Mouse (Mus musculus) heart, postnatal 0 days (tissue): Measurements from ENCODE around the gene Glt1d1. TPM values are rescaled to one million over a fixed set of nuclear protein-coding genes. Genes with fewer than 3 reads are reported as not detected.
A peak's percentile ranks its signal among the peaks of the same experiment; 100 is the strongest.

Experiments used
- ATAC-seq: fragments of 200-750 bp; cut with Nextera tagmentation; 2 replicates; pipeline ENCODE4 v1.8.0; 2017; ENCODE audit warnings: low read depth, moderate number of reproducible peaks, moderate library complexity; ENCODE audit not compliant: insufficient read depth
- DNase-seq: peaks from one replicate; pipeline ENCODE4 v3.0.0-alpha.2; 2016; ENCODE audit warnings: low spot score
- H3K27ac ChIP-seq: fragments of 300-500 bp; sonication (generic); 2 replicates; pipeline ENCODE4 v1.5.1; 2014; ENCODE audit warnings: low read depth, mild to moderate bottlenecking
- H3K27me3 ChIP-seq: fragments of 300-500 bp; sonication (generic); 2 replicates; pipeline ENCODE4 v1.6.1; 2014; ENCODE audit warnings: low read length, mixed read lengths; ENCODE audit not compliant: control insufficient read depth, insufficient read depth
- H3K36me3 ChIP-seq: fragments of 300-500 bp; sonication (generic); replicated peaks from 2 replicates; pipeline ENCODE4 v1.6.1; 2014; ENCODE audit warnings: low read length, mixed read lengths; ENCODE audit not compliant: control insufficient read depth, insufficient read depth
- H3K4me1 ChIP-seq: fragments of 300-500 bp; sonication (generic); 2 replicates; pipeline ENCODE4 v1.6.1; 2014; ENCODE audit warnings: antibody characterized with exemption; ENCODE audit not compliant: control insufficient read depth, insufficient read depth
- H3K4me2 ChIP-seq: fragments of 300-500 bp; sonication (generic); 2 replicates; pipeline ENCODE4 v1.6.1; 2014; ENCODE audit warnings: low read depth, mild to moderate bottlenecking, low read length, moderate library complexity
- H3K4me3 ChIP-seq: fragments of 300-500 bp; sonication (generic); 2 replicates; pipeline ENCODE4 v1.5.1; 2014; ENCODE audit warnings: low read depth, low read length
- H3K9ac ChIP-seq: fragments of 300-500 bp; sonication (generic); replicated peaks from 2 replicates; pipeline ENCODE4 v1.6.1; 2014; ENCODE audit warnings: low read depth, low read length, mixed read lengths
- H3K9me3 ChIP-seq: fragments of 300-500 bp; sonication (generic); replicated peaks from 2 replicates; pipeline ENCODE4 v1.6.1; 2016; ENCODE audit warnings: low read length; ENCODE audit not compliant: control insufficient read depth
- CTCF ChIP-seq: IDR thresholded peaks from 2 replicates; pipeline ENCODE4 v1.5.1; 2016; ENCODE audit warnings: antibody characterized with exemption, control low read depth, low read depth
- EP300 ChIP-seq: IDR thresholded peaks from 2 replicates; pipeline ENCODE4 v1.6.1; 2016; ENCODE audit warnings: antibody characterized with exemption, low read depth
- WGBS: fragments of 180-500 bp; shearing (Covaris S2); extraction: QIAGEN DNeasy Blood & Tissue Kit; methylation state at CpG from one replicate; pipeline ENCODE4 v1.1.7; 2014; 5-methylcytosine and 5-hydroxymethylcytosine counted together
- polyA plus RNA-seq: library from polyadenylated mRNA; unstranded; fragments of >200 nt; fragmentation: Nextera tagmentation; extraction: Ambion mirVana; gene quantifications from 2 replicates; pipeline ENCODE4 v1.2.1, GENCODE M21; 2015
- total RNA-seq: library from RNA; depleted of rRNA; stranded (reverse); fragments of >200 nt; gene quantifications from 2 replicates; pipeline ENCODE4 v1.2.3, GENCODE M21; 2014; ENCODE audit warnings: low replicate concordance; rRNA removed

Glt1d1 gene
- total RNA-seq (not detected in 2 replicates), polyA plus RNA-seq (not detected in 2 replicates)

- ATAC-seq (peak; percentile 17; the same call in 1 of the 2 replicates), DNase-seq (no peak)
- Histone ChIP-seq H3K9me3 (no peaks in the 10 kb centered on the region), H3K4me3 (peak within 1 kb of the TSS; percentile 34), H3K27ac (no peak within 1 kb of the TSS), H3K4me1 (no peaks in the 10 kb centered on the region), H3K36me3 (no peaks in the 10 kb centered on the region), H3K9ac (no peak within 1 kb of the TSS), H3K4me2 (peak within 1 kb of the TSS; percentile 53), H3K27me3 (peaks cover 31% of the 10 kb centered on the region)
- WGBS, result 1% methylated on average over 60 of the region's 62 CpGs
- TF ChIP-seq EP300, result no peak
- TF ChIP-seq CTCF, result no peak
Measured at GRCm38 (mm10) chr5:127632167-127633145, at the start of gene Glt1d1, which contains the start of gene Slc15a4. TSS of gene Glt1d1 (plus strand) at chr5:127632262. TSS of gene Slc15a4 (minus strand) at chr5:127632897.

- Histone ChIP-seq H3K9ac (no peak overlapping the region), H3K27me3 (no peaks in the 10 kb centered on the region), H3K9me3 (no peaks in the 10 kb centered on the region), H3K27ac (no peak overlapping the region), H3K4me1 (no peaks in the 10 kb centered on the region), H3K36me3 (no peaks in the 10 kb centered on the region), H3K4me3 (no peak overlapping the region), H3K4me2 (no peak overlapping the region)
- DNase-seq (no peak), ATAC-seq (no peak)
- peak; percentile 25; the same call in 1 of the 2 replicates for TF ChIP-seq CTCF
- no peak for TF ChIP-seq EP300
- WGBS, result 72% methylated on average over 8 of the region's 8 CpGs
Measured at GRCm38 (mm10) chr5:127583658-127584057, 48.4 kb upstream of the Glt1d1 start.

GRCm38 (mm10) chr5:127587854-127588253 is 44.2 kb upstream of the Glt1d1 start:
- no peak overlapping the region for H3K9ac ChIP-seq

GRCm38 (mm10) chr5:127592406-127592805 is 39.7 kb upstream of the Glt1d1 start:
- Histone ChIP-seq H3K4me1 (no peaks in the 10 kb centered on the region), H3K27ac (no peak overlapping the region), H3K27me3 (no peaks in the 10 kb centered on the region), H3K9ac (no peak overlapping the region), H3K4me3 (no peak overlapping the region), H3K4me2 (no peak overlapping the region), H3K36me3 (peaks cover 52% of the 10 kb centered on the region), H3K9me3 (no peaks in the 10 kb centered on the region)
- 67% methylated on average over 5 of the region's 5 CpGs for WGBS
- no peak for ATAC-seq
- no peak for DNase-seq
- TF ChIP-seq EP300, result no peak
- TF ChIP-seq CTCF, result no peak

More at GRCm38 (mm10) chr5:127587854-127588253, 44.2 kb upstream of the Glt1d1 start:
- DNase-seq (no peak), ATAC-seq (no peak)
- Histone ChIP-seq H3K4me3 (no peak overlapping the region), H3K4me1 (no peaks in the 10 kb centered on the region), H3K27me3 (no peaks in the 10 kb centered on the region), H3K36me3 (peaks cover 10% of the 10 kb centered on the region), H3K27ac (no peak overlapping the region), H3K4me2 (no peak overlapping the region), H3K9me3 (no peaks in the 10 kb centered on the region)
- TF ChIP-seq CTCF (no peak), EP300 (no peak)
- 69% methylated on average over 6 of the region's 6 CpGs for WGBS

GRCm38 (mm10) chr5:127592854-127593253 is 39.2 kb upstream of the Glt1d1 start:
- ATAC-seq (no peak), DNase-seq (no peak)
- H3K4me3 ChIP-seq, result no peak overlapping the region

More at GRCm38 (mm10) chr5:127592854-127593253, 39.2 kb upstream of the Glt1d1 start:
- Histone ChIP-seq H3K36me3 (peaks cover 57% of the 10 kb centered on the region), H3K9me3 (no peaks in the 10 kb centered on the region), H3K4me1 (no peaks in the 10 kb centered on the region), H3K27me3 (no peaks in the 10 kb centered on the region), H3K4me2 (no peak overlapping the region), H3K9ac (no peak overlapping the region), H3K27ac (no peak overlapping the region)
- peak; percentile 54 for TF ChIP-seq CTCF
- TF ChIP-seq EP300, result no peak
- WGBS, result 78% methylated on average over 6 of the region's 6 CpGs
